Mouse (Mus musculus): ENCODE measurements around the gene Gria1. TPM values are rescaled to one million over a fixed set of nuclear protein-coding genes. Genes with fewer than 3 reads are reported as not detected.

Gria1 gene
- total RNA-seq, 2 experiments from 2014 or later: 0.08 to 0.49 TPM

- DNase-seq: peak; percentile 16 to 31
- intact Hi-C loops (cut with DNase I): no loop called here
Observed at GRCm38 (mm10) chr11:57051666-57052562, 40.7 kb downstream of the Gria1 start.

GRCm38 (mm10) chr11:57062441-57062840 lies 51.3 kb downstream of the Gria1 start:
- no peak for DNase-seq

GRCm38 (mm10) chr11:57070196-57070901 lies 59.2 kb downstream of the Gria1 start:
- intact Hi-C loops (cut with DNase I): no loop called here
- DNase-seq: no peak

More at GRCm38 (mm10) chr11:57062441-57062840, 51.3 kb downstream of the Gria1 start:
- intact Hi-C loops (cut with DNase I): no loop called here

GRCm38 (mm10) chr11:57072171-57072570 lies 61.0 kb downstream of the Gria1 start:
- intact Hi-C loops (cut with DNase I): no loop called here
- DNase-seq: no peak

GRCm38 (mm10) chr11:57079423-57079822 lies 68.2 kb downstream of the Gria1 start:
- DNase-seq: no peak
- intact Hi-C loops (cut with DNase I): no loop called here

GRCm38 (mm10) chr11:57089527-57089926 lies 78.3 kb downstream of the Gria1 start:
- peak; percentile 7 to 8 for DNase-seq
- intact Hi-C loops (cut with DNase I): no loop called here

- intact Hi-C loops (cut with DNase I): no loop called here
- no peak for DNase-seq
Observed at GRCm38 (mm10) chr11:57090705-57091104, 79.5 kb downstream of the Gria1 start.

GRCm38 (mm10) chr11:57091276-57091914 lies 80.2 kb downstream of the Gria1 start:
- DNase-seq: no peak
- intact Hi-C loops (cut with DNase I): no loop called here

- intact Hi-C loops (cut with DNase I): no loop called here
- no peak for DNase-seq
Observed at GRCm38 (mm10) chr11:57100491-57100890, 89.3 kb downstream of the Gria1 start.

- no peak for DNase-seq
- intact Hi-C loops (cut with DNase I): no loop called here
Observed at GRCm38 (mm10) chr11:57103751-57104254, 92.6 kb downstream of the Gria1 start.

- intact Hi-C loops (cut with DNase I): no loop called here
- DNase-seq: no peak
Observed at GRCm38 (mm10) chr11:57105683-57106082, 94.5 kb downstream of the Gria1 start.

GRCm38 (mm10) chr11:57112386-57112785 lies 101.2 kb downstream of the Gria1 start:
- intact Hi-C loops (cut with DNase I): no loop called here
- DNase-seq: peak; percentile 18 to 20

- intact Hi-C loops (cut with DNase I): no loop called here
- no peak for DNase-seq
Observed at GRCm38 (mm10) chr11:57114410-57114809, 103.2 kb downstream of the Gria1 start.

GRCm38 (mm10) chr11:57127066-57127465 lies 115.9 kb downstream of the Gria1 start:
- intact Hi-C loops (cut with DNase I): no loop called here
- DNase-seq: no peak

- intact Hi-C loops (cut with DNase I): no loop called here
- DNase-seq: no peak
Observed at GRCm38 (mm10) chr11:57140162-57140780, 129.1 kb downstream of the Gria1 start.

GRCm38 (mm10) chr11:57143681-57144080 lies 132.5 kb downstream of the Gria1 start:
- intact Hi-C loops (cut with DNase I): no loop called here
- no peak for DNase-seq

GRCm38 (mm10) chr11:57145192-57145591 lies 134.0 kb downstream of the Gria1 start:
- DNase-seq: no peak
- intact Hi-C loops (cut with DNase I): no loop called here

- intact Hi-C loops (cut with DNase I): no loop called here
- DNase-seq: no peak
Observed at GRCm38 (mm10) chr11:57145704-57146103, 134.5 kb downstream of the Gria1 start.

- intact Hi-C loops (cut with DNase I): no loop called here
- no peak for DNase-seq
Observed at GRCm38 (mm10) chr11:57151674-57152073, 140.5 kb downstream of the Gria1 start.

- intact Hi-C loops (cut with DNase I): no loop called here
- no peak for DNase-seq
Observed at GRCm38 (mm10) chr11:57154998-57155397, 143.8 kb downstream of the Gria1 start.

- intact Hi-C loops (cut with DNase I): no loop called here
- DNase-seq: no peak
Observed at GRCm38 (mm10) chr11:57159412-57159811, 148.2 kb downstream of the Gria1 start.

All from heart, postnatal 36 days (tissue).